Mouse (Mus musculus) ovary, postnatal 14 days (tissue): ENCODE data around the gene Dock4.

Experiments used
- DNase-seq: peaks from one replicate; pipeline ENCODE4 v3.0.0; 2022; ENCODE audit warnings: low spot score

Dock4 gene

GRCm38 (mm10) chr12:40511643-40512369, 66.1 kb downstream of the Dock4 start:
- no peak for DNase-seq

- DNase-seq: no peak
Measured at GRCm38 (mm10) chr12:40512370-40512693, 66.6 kb downstream of the Dock4 start.

GRCm38 (mm10) chr12:40512994-40513393, 67.2 kb downstream of the Dock4 start:
- no peak for DNase-seq

GRCm38 (mm10) chr12:40514021-40514420, 68.3 kb downstream of the Dock4 start:
- no peak for DNase-seq

- DNase-seq: no peak
Measured at GRCm38 (mm10) chr12:40522468-40522867, 76.7 kb downstream of the Dock4 start.

GRCm38 (mm10) chr12:40523020-40523419, 77.3 kb downstream of the Dock4 start:
- no peak for DNase-seq

GRCm38 (mm10) chr12:40525045-40525444, 79.3 kb downstream of the Dock4 start:
- DNase-seq: no peak

GRCm38 (mm10) chr12:40535655-40536618, 90.2 kb downstream of the Dock4 start:
- DNase-seq: no peak

- no peak for DNase-seq
Measured at GRCm38 (mm10) chr12:40537826-40538225, 92.1 kb downstream of the Dock4 start.

- no peak for DNase-seq
Measured at GRCm38 (mm10) chr12:40538318-40538717, 92.6 kb downstream of the Dock4 start.

GRCm38 (mm10) chr12:40538780-40539179, 93.0 kb downstream of the Dock4 start:
- DNase-seq: no peak

GRCm38 (mm10) chr12:40544273-40544672, 98.5 kb downstream of the Dock4 start:
- DNase-seq: no peak

- no peak for DNase-seq
Measured at GRCm38 (mm10) chr12:40546827-40547226, 101.1 kb downstream of the Dock4 start.

GRCm38 (mm10) chr12:40551317-40551716, 105.6 kb downstream of the Dock4 start:
- no peak for DNase-seq

- DNase-seq: no peak
Measured at GRCm38 (mm10) chr12:40552201-40552600, 106.4 kb downstream of the Dock4 start.

- no peak for DNase-seq
Measured at GRCm38 (mm10) chr12:40553929-40554328, 108.2 kb downstream of the Dock4 start.

GRCm38 (mm10) chr12:40554941-40555511, 109.3 kb downstream of the Dock4 start:
- DNase-seq: no peak

GRCm38 (mm10) chr12:40558600-40558999, 112.8 kb downstream of the Dock4 start:
- no peak for DNase-seq

GRCm38 (mm10) chr12:40559103-40559502, 113.4 kb downstream of the Dock4 start:
- DNase-seq: no peak

- DNase-seq: no peak
Measured at GRCm38 (mm10) chr12:40563703-40564102, 118.0 kb downstream of the Dock4 start.

GRCm38 (mm10) chr12:40564261-40564660, 118.5 kb downstream of the Dock4 start:
- DNase-seq: no peak

GRCm38 (mm10) chr12:40568365-40568885, 122.7 kb downstream of the Dock4 start:
- DNase-seq: no peak
